8 mouse cellular contexts compared by ENCODE assay signal in the genomic region with DNA sequence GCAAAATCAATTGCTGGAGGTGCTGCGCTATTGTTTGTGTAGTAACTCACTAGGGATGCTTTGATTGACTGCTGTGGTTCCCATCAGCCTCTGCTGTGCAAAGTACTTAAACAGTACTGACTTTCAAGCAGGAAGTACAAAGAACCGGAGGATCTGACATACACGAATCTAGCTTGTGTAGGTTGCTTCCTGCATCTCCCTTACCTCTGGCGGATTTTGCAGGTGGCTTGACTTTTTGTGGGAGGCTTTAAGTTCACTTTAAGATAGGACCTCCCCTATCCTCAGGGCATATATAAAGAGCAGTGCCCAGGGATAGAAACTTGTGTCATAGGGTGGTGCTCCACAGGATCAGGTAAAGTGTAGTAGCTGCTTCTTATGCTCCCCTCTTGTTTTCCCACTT. TPM values are rescaled to one million over a fixed set of nuclear protein-coding genes. Genes with fewer than 3 reads are reported as not detected.
DNase-seq lines count a peak whose midpoint lies in the region; ATAC-seq lines count a peak whose summit lies in the region.

No protein-coding gene starts in this region.

- H3K27me3 ChIP-seq in kidney, embryonic 15.5 days = peaks cover 7% of the 10 kb centered on the region
- peaks cover 7% of the 10 kb centered on the region; the same call in 1 of the 2 replicates for H3K27me3 ChIP-seq in embryonic facial prominence, embryonic 10.5 days (replicated peaks; ENCODE audit: low read depth, poor library complexity, severe bottlenecking)
- no peaks in the 10 kb centered on the region for H3K27me3 ChIP-seq in intestine, embryonic 15.5 days (replicated peaks)
- H3K27me3 ChIP-seq in stomach, embryonic 14.5 days (ENCODE audit: control insufficient read depth, insufficient read depth, low read length) = no peaks in the 10 kb centered on the region

- peak overlapping the region; percentile 84 for H3K4me2 ChIP-seq in kidney, embryonic 15.5 days
- H3K4me2 ChIP-seq in intestine, embryonic 15.5 days (replicated peaks) = peak overlapping the region; percentile 41
- peak overlapping the region; percentile 64 for H3K4me2 ChIP-seq in stomach, embryonic 14.5 days (replicated peaks; ENCODE audit: low read depth, low read length)

- no peak for DNase-seq in kidney, adult 8-10 months
- DNase-seq in embryonic facial prominence, embryonic 10.5 days (ENCODE audit: low spot score) = no peak
- no peak for DNase-seq in gastrocnemius, adult 18-20 months (ENCODE audit: low spot score)
- DNase-seq in right cerebral cortex, postnatal 4 days = no peak
- no peak for DNase-seq in spleen, postnatal 4 days (ENCODE audit: low spot score in 2 of 2)

- ATAC-seq in kidney, embryonic 15.5 days (replicated peaks; ENCODE audit: low FRiP score) = no peak
- ATAC-seq in intestine, embryonic 15.5 days = no peak
- no peak for ATAC-seq in stomach, embryonic 14.5 days (ENCODE audit: insufficient number of reproducible peaks, insufficient read depth, low FRiP score, low read depth)

- no peak overlapping the region for H3K27ac ChIP-seq in kidney, embryonic 15.5 days
- peak overlapping the region; percentile 55 for H3K27ac ChIP-seq in embryonic facial prominence, embryonic 10.5 days (replicated peaks)
- no peak overlapping the region for H3K27ac ChIP-seq in intestine, embryonic 15.5 days
- no peak overlapping the region; the same call in 1 of the 2 replicates for H3K27ac ChIP-seq in stomach, embryonic 14.5 days (ENCODE audit: low read length)

- H3K36me3 ChIP-seq in kidney, embryonic 15.5 days = no peaks in the 10 kb centered on the region
- no peaks in the 10 kb centered on the region for H3K36me3 ChIP-seq in embryonic facial prominence, embryonic 10.5 days (replicated peaks)
- H3K36me3 ChIP-seq in intestine, embryonic 15.5 days = no peaks in the 10 kb centered on the region
- H3K36me3 ChIP-seq in stomach, embryonic 14.5 days (ENCODE audit: control insufficient read depth, insufficient read depth, low read length) = no peaks in the 10 kb centered on the region

- H3K4me1 ChIP-seq in kidney, embryonic 15.5 days = peaks cover 35% of the 10 kb centered on the region
- peaks cover 65% of the 10 kb centered on the region for H3K4me1 ChIP-seq in embryonic facial prominence, embryonic 10.5 days
- peaks cover 12% of the 10 kb centered on the region for H3K4me1 ChIP-seq in intestine, embryonic 15.5 days (replicated peaks)
- peaks cover 12% of the 10 kb centered on the region; the same call in 1 of the 2 replicates for H3K4me1 ChIP-seq in stomach, embryonic 14.5 days (ENCODE audit: control insufficient read depth, insufficient read depth, low read length)

- no peaks in the 10 kb centered on the region for H3K9me3 ChIP-seq in kidney, embryonic 15.5 days (replicated peaks)
- H3K9me3 ChIP-seq in embryonic facial prominence, embryonic 10.5 days = no peaks in the 10 kb centered on the region
- no peaks in the 10 kb centered on the region for H3K9me3 ChIP-seq in intestine, embryonic 15.5 days
- H3K9me3 ChIP-seq in stomach, embryonic 14.5 days (ENCODE audit: control insufficient read depth, low read depth, low read length) = no peaks in the 10 kb centered on the region; the same call in 1 of the 2 replicates

- 39% methylated on average over 4 of the region's 4 CpGs for WGBS in kidney, embryonic 15.5 days
- WGBS in embryonic facial prominence, embryonic 10.5 days = 10% methylated on average over 4 of the region's 4 CpGs
- WGBS in intestine, embryonic 15.5 days = 28% methylated on average over 4 of the region's 4 CpGs
- 27% methylated on average over 4 of the region's 4 CpGs for WGBS in stomach, embryonic 14.5 days

- H3K9ac ChIP-seq in kidney, embryonic 15.5 days = no peak overlapping the region
- no peak overlapping the region for H3K9ac ChIP-seq in intestine, embryonic 15.5 days
- H3K9ac ChIP-seq in stomach, embryonic 14.5 days (replicated peaks; ENCODE audit: low read depth, low read length) = peak overlapping the region; percentile 40; the same call in 1 of the 2 replicates

- H3K4me3 ChIP-seq in kidney, embryonic 15.5 days (replicated peaks) = peak overlapping the region; percentile 14
- peak overlapping the region; percentile 98 for H3K4me3 ChIP-seq in embryonic facial prominence, embryonic 10.5 days
- peak overlapping the region; percentile 14 for H3K4me3 ChIP-seq in intestine, embryonic 15.5 days (replicated peaks)
- peak overlapping the region; percentile 99 for H3K4me3 ChIP-seq in stomach, embryonic 14.5 days (ENCODE audit: low read depth, low read length)

RNA-seq across cellular contexts. Expression of a gene that starts 2.3 kb away (rescaled TPM):
- 4.0 and 4.2 TPM in 2 replicates for polyA plus RNA-seq in kidney, embryonic 15.5 days (2015; fragmentation: Nextera tagmentation; extraction: Ambion mirVana)
- 9.1 and 9.9 TPM in 2 replicates for polyA plus RNA-seq in embryonic facial prominence, embryonic 10.5 days (2016; fragmentation: Nextera tagmentation; extraction: Ambion mirVana)
- 6.6 and 8.2 TPM in 2 replicates for polyA plus RNA-seq in intestine, embryonic 15.5 days (2015; fragmentation: Nextera tagmentation; extraction: Ambion mirVana)
- polyA plus RNA-seq in stomach, embryonic 14.5 days (2014; fragmentation: Nextera tagmentation; extraction: Ambion mirVana) = 12.7 and 13.8 TPM in 2 replicates
- 10 to 100 TPM in 1 of 2 experiments, 1 to 10 TPM in 1; 9.5 to 10.4 TPM for total RNA-seq in gastrocnemius, adult 18-20 months (2021)

Comparison
In these comparisons a context has a peak if more than half of its experiments do, and no peak if none do; other contexts are left out.
1. H3K4me3 ChIP-seq: peak in every context shown above with its lines; median percentile 99 in stomach, embryonic 14.5 days; 98 in embryonic facial prominence, embryonic 10.5 days; 14 in kidney, embryonic 15.5 days; 14 in intestine, embryonic 15.5 days.